21 mouse cellular contexts compared by ENCODE assay signal in genomic region chr7:130205140-130205539, GRCm38 (mm10).
A peak's percentile ranks its signal among the peaks of the same experiment; 100 is the strongest.
DNase-seq lines count a peak whose midpoint lies in the region; ATAC-seq and TF ChIP-seq lines count a peak whose summit lies in the region.
"Had no signal": no experiment of that assay in that cellular context is flagged by ENCODE, and none has a peak within 500 bp of the region (broad histone marks: within the 10 kb centered on the region; RNA-seq: fewer than 3 reads in every experiment).

No protein-coding gene starts in this region.

- H3K36me3 ChIP-seq in heart, embryonic 10.5 days: peaks cover 18% of the 10 kb centered on the region
- H3K36me3 ChIP-seq in stomach, embryonic 14.5 days (ENCODE audit: control insufficient read depth, insufficient read depth, low read length): peaks cover 17% of the 10 kb centered on the region
- no peaks in the 10 kb centered on the region for H3K36me3 ChIP-seq in stomach, postnatal 0 days (ENCODE audit: control insufficient read depth, insufficient read depth, low read length)
- H3K36me3 ChIP-seq in limb, embryonic 12.5 days: peaks cover 35% of the 10 kb centered on the region
- H3K36me3 ChIP-seq: hindbrain, embryonic 15.5 days; neural tube, embryonic 13.5 days had no signal

- no peak overlapping the region for H3K4me2 ChIP-seq in stomach, embryonic 14.5 days (replicated peaks; ENCODE audit: low read depth, low read length)
- no peak overlapping the region for H3K4me2 ChIP-seq in stomach, postnatal 0 days (replicated peaks; ENCODE audit: low read depth)
- H3K4me2 ChIP-seq in limb, embryonic 12.5 days: no peak overlapping the region
- H3K4me2 ChIP-seq: hindbrain, embryonic 15.5 days; intestine, embryonic 15.5 days; liver, embryonic 11.5 days; neural tube, embryonic 13.5 days had no signal

- ATAC-seq in stomach, embryonic 14.5 days (ENCODE audit: insufficient number of reproducible peaks, insufficient read depth, low FRiP score, low read depth): no peak
- no peak for ATAC-seq in stomach, postnatal 0 days (ENCODE audit: low FRiP score, low TSS enrichment)
- ATAC-seq in limb, embryonic 12.5 days (ENCODE audit: insufficient number of reproducible peaks, insufficient read depth, low FRiP score, low TSS enrichment, low read depth): no peak
- ATAC-seq: intestine, embryonic 15.5 days had no signal

- H3K4me3 ChIP-seq in heart, embryonic 10.5 days: no peak overlapping the region
- H3K4me3 ChIP-seq in stomach, embryonic 14.5 days (ENCODE audit: low read depth, low read length): no peak overlapping the region
- no peak overlapping the region for H3K4me3 ChIP-seq in stomach, postnatal 0 days (ENCODE audit: low read depth, low read length)
- no peak overlapping the region for H3K4me3 ChIP-seq in limb, embryonic 12.5 days (replicated peaks)
- H3K4me3 ChIP-seq: hindbrain, embryonic 15.5 days; intestine, embryonic 15.5 days; layer of hippocampus, adult 2 months; neural tube, embryonic 13.5 days had no signal

- no peak for TF ChIP-seq CTCF in stomach, postnatal 0 days (IDR thresholded peaks at IDR 0.05; ENCODE audit: low read depth)

- WGBS in heart, embryonic 10.5 days: 86% methylated on average over 7 of the region's 7 CpGs
- WGBS in stomach, embryonic 14.5 days: 77% methylated on average over 7 of the region's 7 CpGs
- WGBS in stomach, postnatal 0 days: 71% methylated on average over 7 of the region's 7 CpGs
- WGBS in limb, embryonic 12.5 days: 66% methylated on average over 7 of the region's 7 CpGs

- H3K27ac ChIP-seq in heart, embryonic 10.5 days: no peak overlapping the region
- peak overlapping the region; percentile 52; the same call in 1 of the 2 replicates for H3K27ac ChIP-seq in stomach, embryonic 14.5 days (ENCODE audit: low read length)
- H3K27ac ChIP-seq in stomach, postnatal 0 days (replicated peaks): no peak overlapping the region
- peak overlapping the region; percentile 88 for H3K27ac ChIP-seq in limb, embryonic 12.5 days
- H3K27ac ChIP-seq: hindbrain, embryonic 15.5 days; intestine, embryonic 15.5 days had no signal

- no peaks in the 10 kb centered on the region for H3K9me3 ChIP-seq in heart, embryonic 10.5 days
- no peaks in the 10 kb centered on the region for H3K9me3 ChIP-seq in stomach, embryonic 14.5 days (ENCODE audit: control insufficient read depth, low read depth, low read length)
- H3K9me3 ChIP-seq in stomach, postnatal 0 days (ENCODE audit: control insufficient read depth, low read length): no peaks in the 10 kb centered on the region
- H3K9me3 ChIP-seq in limb, embryonic 12.5 days: no peaks in the 10 kb centered on the region
- H3K9me3 ChIP-seq: hindbrain, embryonic 15.5 days; intestine, embryonic 15.5 days; neural tube, embryonic 13.5 days had no signal

- no peak overlapping the region for H3K9ac ChIP-seq in stomach, embryonic 14.5 days (replicated peaks; ENCODE audit: low read depth, low read length)
- no peak overlapping the region for H3K9ac ChIP-seq in stomach, postnatal 0 days (ENCODE audit: low read length)
- no peak overlapping the region for H3K9ac ChIP-seq in limb, embryonic 12.5 days (replicated peaks)
- H3K9ac ChIP-seq: hindbrain, embryonic 15.5 days; intestine, embryonic 15.5 days had no signal

- H3K27me3 ChIP-seq in heart, embryonic 10.5 days (ENCODE audit: insufficient read depth, poor library complexity, severe bottlenecking): no peaks in the 10 kb centered on the region
- no peaks in the 10 kb centered on the region for H3K27me3 ChIP-seq in stomach, embryonic 14.5 days (ENCODE audit: control insufficient read depth, insufficient read depth, low read length)
- no peaks in the 10 kb centered on the region for H3K27me3 ChIP-seq in stomach, postnatal 0 days (ENCODE audit: control insufficient read depth, insufficient read depth, low read length)
- no peaks in the 10 kb centered on the region for H3K27me3 ChIP-seq in limb, embryonic 12.5 days
- H3K27me3 ChIP-seq: hindbrain, embryonic 15.5 days; intestine, embryonic 15.5 days; neural tube, embryonic 13.5 days had no signal

- H3K4me1 ChIP-seq in heart, embryonic 10.5 days: peaks cover 26% of the 10 kb centered on the region
- peaks cover 25% of the 10 kb centered on the region for H3K4me1 ChIP-seq in stomach, embryonic 14.5 days (ENCODE audit: control insufficient read depth, insufficient read depth, low read length)
- 0 out of 2 replicates have a peak, but pooled peaks cover 5% of the 10 kb centered on the region for H3K4me1 ChIP-seq in stomach, postnatal 0 days (replicated peaks; ENCODE audit: control insufficient read depth, insufficient read depth)
- H3K4me1 ChIP-seq in limb, embryonic 12.5 days (replicated peaks): peaks cover 54% of the 10 kb centered on the region

- no peak for TF ChIP-seq EP300 in stomach, postnatal 0 days (optimal IDR thresholded peaks at IDR 0.05)

- DNase-seq in heart, embryonic 10.5 days (ENCODE audit: low spot score): peak; percentile 61
- no peak for DNase-seq in heart, adult 11 months
- DNase-seq in stomach, postnatal 0 days (ENCODE audit: low spot score): no peak
- DNase-seq in spleen, postnatal 4 days (ENCODE audit: low spot score in 2 of 2): no peak
- no peak for DNase-seq in gastrocnemius, postnatal 4 days (ENCODE audit: low spot score in 2 of 2)
- DNase-seq: cerebellum, adult 2 months; cerebellum, postnatal 36 days; gastrocnemius, postnatal 25 days; layer of hippocampus, postnatal 36 days; lung, adult 2 months; lung, postnatal 4 days; right cerebral cortex, adult 18-20 months; thymus, adult 18-20 months; thymus, postnatal 4 days had no signal

Comparison
In these comparisons a context has a peak if more than half of its experiments do, and no peak if none do; other contexts are left out.
1. H3K27ac ChIP-seq: peak in stomach, embryonic 14.5 days (single experiment) and limb, embryonic 12.5 days (single experiment); none in heart, embryonic 10.5 days (single experiment) and stomach, postnatal 0 days (single experiment).